Mouse (Mus musculus) stomach, postnatal 0 days (tissue): ENCODE results near the gene Galnt7.

ENCODE experiments used
- CTCF ChIP-seq: IDR thresholded peaks from 2 replicates; pipeline ENCODE4 v1.5.1; 2016; ENCODE audit warnings: antibody characterized with exemption, low read depth, mild to moderate bottlenecking, moderate library complexity
- EP300 ChIP-seq: optimal IDR thresholded peaks from 2 replicates; pipeline ENCODE3; 2016; ENCODE audit warnings: antibody characterized with exemption

- TF ChIP-seq CTCF (no peak), EP300 (no peak)
These were observed 58.5 kb downstream of the Galnt7 start for GRCm38 (mm10) chr8:57594175-57594885.
